Mouse (Mus musculus) cerebellum, adult (tissue): ENCODE data around the gene Ctbs.

Experiments
- ATAC-seq: cut with Nextera tagmentation; 2 replicates; pipeline ENCODE4 v1.9.2; 2017; ENCODE audit warnings: mild to moderate bottlenecking, moderate library complexity, mixed read lengths; ENCODE audit not compliant: insufficient number of reproducible peaks, low FRiP score, low TSS enrichment

The Ctbs gene

GRCm38 (mm10) chr3:146482044-146482443 is 32.4 kb downstream of the Ctbs start:
- ATAC-seq: no peak

DNA sequence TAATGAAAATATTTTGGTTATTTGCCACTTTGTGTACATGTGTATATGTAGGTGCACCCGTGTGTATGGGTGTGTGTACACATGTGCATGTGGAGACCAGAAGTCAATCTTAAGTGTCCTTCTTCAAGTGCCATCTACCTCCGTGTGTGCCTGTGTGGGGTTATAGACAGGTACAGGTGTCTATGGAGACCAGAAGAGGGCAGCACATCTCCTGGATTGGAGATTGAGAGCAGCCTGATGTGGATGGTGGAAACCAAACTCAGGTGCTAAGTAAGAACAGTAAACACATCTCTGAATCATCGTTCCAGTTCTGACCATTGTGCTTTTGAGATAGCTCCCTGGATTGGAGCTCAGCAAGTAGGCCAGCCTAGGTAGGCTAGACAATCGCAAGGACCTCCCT is 36.9 kb downstream of the Ctbs start:
- ATAC-seq: no peak

GRCm38 (mm10) chr3:146494941-146495340 is 45.3 kb downstream of the Ctbs start:
- no peak for ATAC-seq

GRCm38 (mm10) chr3:146498989-146499388 is 49.4 kb downstream of the Ctbs start:
- ATAC-seq: no peak

GRCm38 (mm10) chr3:146499431-146500002 is 49.9 kb downstream of the Ctbs start, which contains the start of the genes Spata1 and Gng5:
TSS of gene Spata1 (minus strand) at chr3:146499753.
TSS of gene Gng5 (plus strand) at chr3:146499807.
- ATAC-seq: 0 out of 2 replicates have a peak, but pooled peaks have one; percentile 41

GRCm38 (mm10) chr3:146500003-146500809 is 50.6 kb downstream of the Ctbs start:
- peak; percentile 37; the same call in 1 of the 2 replicates for ATAC-seq

DNA sequence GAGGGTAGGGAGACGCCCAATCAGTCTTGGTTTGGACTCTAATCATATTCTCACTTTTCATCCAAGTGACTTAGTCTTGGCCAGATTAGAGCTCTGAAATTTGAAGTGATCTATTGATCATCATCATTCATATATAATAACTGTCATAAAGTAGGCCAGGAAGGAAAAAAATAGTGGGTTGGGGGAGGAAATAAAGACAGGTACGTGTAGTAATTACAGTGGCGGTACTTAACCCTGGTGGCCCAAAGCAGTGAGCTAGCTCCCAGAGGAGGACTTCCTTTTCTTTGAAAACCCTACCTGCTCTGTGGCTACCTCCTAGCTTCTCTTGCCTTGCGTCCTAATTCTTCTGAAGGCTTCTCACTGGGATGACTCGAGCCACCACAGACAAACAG is 51.2 kb downstream of the Ctbs start:
- no peak for ATAC-seq

- ATAC-seq: no peak
Observed at GRCm38 (mm10) chr3:146501601-146502123, 52.1 kb downstream of the Ctbs start.

- no peak for ATAC-seq
Observed at GRCm38 (mm10) chr3:146506711-146507110, 57.1 kb downstream of the Ctbs start.
